Mouse (Mus musculus): ENCODE results near the gene Slc9a3.

Slc9a3 gene

DNA sequence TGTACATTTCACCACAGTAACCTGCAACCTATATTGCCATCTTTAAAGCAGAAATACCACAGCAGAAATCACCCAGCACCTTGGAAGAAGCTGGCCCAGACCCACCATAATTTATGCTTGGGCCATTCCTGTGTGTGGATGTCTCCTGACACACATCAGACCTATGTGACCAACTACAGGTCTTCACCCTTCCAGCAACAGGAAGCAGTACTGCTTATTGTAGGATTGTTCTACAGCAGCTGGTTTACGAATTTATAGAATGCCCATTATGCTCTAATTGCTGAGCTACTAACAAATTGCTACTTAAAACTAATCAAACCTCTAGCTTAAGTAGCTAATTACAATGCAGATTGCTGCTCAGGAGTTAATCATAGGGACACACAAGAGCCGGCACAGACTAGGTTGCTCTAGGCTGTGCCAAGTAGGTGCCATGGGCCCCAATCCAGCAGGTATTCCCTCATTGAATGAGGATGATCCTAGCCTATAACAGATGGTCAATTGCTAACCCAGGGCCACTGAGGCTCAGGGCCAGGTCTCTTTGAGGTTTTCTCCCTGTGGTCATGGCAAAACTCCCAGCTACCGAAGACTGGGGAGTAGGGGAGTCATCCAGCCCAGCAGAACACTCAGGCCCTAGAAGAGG lies 24.8 kb downstream of the Slc9a3 start:
- DNase-seq: no peak

DNA sequence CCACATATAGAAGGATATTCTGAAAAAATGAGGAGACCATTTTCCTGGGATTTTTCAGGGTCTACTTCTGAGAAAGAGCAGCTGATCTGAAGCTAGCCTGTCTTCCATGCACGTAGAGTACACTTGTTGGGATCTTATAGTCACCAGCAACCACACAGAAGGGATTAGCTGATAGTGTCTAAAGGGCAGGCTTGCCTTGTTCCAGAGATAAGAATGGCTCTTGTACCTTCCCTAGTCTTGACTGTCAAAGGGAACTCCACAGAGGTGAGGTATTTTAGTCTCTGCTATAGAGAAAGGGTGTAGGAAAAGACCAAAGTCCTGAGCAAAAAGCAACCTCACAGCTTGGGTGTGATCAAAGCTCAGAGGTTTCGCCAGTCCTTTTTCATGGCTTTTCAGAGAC lies 26.1 kb downstream of the Slc9a3 start:
- no peak for DNase-seq

DNA sequence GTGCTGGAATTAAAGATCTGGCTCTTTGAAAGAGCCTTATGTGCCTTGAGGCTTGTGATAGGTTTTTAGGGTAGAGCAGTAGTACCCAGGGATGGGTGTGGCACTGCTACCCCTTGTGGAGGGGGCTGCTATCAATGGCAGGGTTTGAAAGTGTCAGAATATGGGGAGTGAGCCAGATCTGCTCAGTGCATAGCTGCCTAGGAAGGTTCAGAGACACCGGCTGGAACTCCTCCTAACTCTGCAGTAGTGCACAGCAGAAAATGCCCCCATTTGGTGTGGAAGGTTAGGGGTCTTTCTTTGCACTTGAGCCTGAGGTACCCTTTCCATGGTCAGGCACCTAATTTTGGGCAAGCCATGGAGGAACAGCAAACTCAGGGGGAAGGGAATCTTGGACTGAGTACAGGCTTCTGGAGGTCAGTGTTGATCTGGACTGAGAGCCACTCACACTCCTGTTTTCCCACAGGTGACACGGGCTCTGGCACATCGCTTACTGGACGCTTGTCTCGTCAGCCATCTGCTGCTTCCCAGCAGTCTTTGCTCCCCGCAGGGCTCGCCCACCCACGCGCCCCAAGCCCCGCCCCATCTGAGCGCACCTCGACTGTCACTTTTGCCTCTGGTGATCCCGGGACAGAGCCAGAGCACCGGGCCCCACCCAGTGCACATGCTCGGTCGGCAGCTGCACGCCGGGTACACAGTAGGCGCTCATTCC lies 45.2 kb downstream of the Slc9a3 start:
- no peak for DNase-seq

DNA sequence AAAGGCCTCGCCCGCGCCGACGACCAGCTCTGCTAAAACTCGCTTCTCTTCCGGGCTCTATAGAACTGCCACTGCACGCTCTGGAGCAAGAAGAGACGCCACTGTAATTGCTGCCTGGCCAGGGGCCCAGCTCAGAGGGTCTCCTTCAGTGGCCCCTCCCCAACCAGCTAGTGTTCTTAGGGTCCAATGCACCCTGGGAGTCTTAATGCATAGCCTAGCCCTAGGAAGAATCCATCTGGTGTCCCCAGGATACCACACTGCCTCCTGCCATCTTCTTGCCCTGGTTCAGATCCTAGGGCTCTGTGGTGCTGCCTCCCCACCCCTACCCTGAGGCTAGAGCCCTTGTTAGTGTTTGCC lies 45.8 kb downstream of the Slc9a3 start:
- DNase-seq: no peak

DNA sequence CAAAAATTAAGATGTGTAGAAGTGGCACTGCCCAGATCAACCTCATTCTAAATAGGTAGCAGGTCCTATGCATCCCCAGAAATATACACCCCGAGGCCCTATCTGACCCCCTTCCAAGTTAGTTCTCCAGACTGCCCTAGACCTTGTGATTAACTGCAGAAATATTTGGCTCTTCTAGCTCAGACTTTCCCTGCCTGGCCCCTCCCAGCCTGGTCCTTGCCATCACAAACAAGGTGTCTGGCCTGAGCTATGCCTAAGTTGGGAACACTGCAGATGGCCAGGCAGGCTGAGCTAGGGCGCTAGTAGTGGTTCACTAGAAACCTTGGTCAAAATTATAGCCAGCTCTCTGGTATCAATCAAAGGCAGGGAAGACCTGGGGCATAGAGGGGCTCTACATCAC lies 46.2 kb downstream of the Slc9a3 start:
- no peak for DNase-seq

DNA sequence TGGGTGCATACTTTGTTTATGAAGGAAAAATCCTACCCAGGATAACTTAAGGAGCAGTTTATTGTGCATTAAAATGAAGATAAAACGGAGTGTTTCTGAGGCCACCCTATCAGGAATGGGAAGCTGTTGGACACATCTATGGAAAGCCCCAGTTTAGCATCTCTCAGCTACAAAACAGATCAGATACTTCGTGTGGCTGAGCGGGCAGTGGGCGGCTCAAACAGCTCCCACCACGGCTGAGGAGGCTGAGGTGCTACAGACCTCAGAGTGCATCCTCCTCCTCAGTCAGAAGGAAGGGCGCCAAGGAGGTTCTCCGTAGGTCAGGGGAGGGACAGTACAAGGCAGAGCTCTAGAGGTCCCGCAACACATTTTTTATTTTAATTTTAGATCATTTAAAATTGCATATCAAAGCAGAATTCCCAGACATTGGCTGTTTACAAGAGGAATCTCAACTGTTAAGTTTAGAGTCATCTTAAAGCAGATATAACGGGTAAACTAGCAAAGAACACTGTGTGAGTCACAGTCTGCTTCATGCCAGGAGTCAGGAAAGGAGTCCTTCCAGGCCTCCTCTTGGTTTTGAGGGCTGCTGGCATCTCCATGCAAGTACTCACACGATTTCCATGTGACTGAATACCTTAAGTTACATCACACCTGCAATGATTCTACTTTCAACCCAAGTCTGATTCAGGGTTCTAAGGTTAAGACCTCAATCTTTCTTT lies 48.3 kb downstream of the Slc9a3 start:
- no peak for DNase-seq

DNA sequence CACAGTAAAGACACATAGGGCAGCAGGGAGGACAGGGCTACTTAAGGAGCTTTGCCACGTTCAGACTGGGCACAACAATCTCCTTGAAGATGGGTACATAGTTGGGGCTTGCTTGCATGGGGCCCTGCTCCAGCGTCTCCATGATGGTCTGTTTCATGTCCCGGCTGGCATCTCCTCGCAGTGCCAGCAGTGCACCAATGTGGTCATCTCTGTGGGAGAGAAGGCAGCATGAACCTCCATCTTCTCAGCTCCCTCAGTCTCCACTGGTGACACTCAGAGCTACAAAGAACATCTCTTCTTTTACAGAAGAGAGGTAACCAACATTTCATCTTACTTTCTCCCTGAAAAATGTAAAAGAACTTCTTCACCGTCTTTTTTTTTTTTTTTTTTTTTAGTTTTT lies 50.8 kb downstream of the Slc9a3 start:
- DNase-seq: no peak

DNA sequence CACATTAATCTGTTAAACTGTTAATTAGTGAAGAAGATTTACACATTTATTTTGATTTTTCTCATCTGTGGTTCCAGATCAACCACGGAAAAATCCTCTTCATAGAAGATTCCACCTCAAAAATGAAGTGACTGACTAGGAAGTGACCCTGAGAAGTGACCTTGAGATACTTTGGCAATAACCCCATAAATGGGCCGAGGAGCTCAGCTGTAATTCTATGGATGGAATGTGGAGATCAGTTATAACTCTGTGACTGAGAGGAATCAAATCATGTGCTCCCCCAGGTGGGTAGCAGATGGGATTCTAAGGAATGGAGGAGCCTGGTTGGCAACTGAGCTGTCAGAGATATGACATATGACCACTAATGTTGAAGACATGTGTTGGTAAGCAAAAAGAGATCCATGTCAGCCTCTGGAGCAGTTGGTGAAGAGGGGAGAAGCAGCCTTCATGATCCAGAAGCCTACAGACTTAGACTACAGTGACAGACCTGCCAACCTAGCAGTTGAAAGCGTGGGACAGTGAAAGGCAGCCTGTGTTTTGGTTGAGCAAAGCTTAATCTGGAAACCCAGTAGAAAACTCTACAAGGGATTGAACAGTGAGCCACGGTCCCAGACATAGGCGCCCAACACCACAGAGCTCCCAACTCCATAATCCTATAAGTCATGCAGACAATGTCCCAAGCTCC lies 61.9 kb downstream of the Slc9a3 start:
- no peak for DNase-seq

DNA sequence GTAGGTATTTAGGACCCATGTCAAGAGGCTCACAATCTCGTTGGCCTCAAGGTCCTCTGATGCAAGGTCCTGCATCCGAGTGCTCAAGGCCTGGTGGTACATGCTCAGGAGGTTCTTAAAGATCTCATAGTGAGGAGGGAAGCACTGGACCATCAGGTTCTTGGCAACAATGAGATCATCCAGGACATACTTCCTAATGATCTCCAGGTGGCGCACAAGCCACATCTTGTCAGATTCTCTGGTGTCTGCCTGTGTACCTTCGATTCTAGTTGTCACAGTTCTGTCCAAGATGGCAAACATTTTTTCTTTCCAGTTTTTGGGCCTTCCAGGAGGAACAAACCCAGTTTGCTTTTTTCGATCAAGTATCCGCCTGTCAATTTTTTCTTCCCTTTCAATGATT lies 71.4 kb downstream of the Slc9a3 start:
- DNase-seq: no peak

DNA sequence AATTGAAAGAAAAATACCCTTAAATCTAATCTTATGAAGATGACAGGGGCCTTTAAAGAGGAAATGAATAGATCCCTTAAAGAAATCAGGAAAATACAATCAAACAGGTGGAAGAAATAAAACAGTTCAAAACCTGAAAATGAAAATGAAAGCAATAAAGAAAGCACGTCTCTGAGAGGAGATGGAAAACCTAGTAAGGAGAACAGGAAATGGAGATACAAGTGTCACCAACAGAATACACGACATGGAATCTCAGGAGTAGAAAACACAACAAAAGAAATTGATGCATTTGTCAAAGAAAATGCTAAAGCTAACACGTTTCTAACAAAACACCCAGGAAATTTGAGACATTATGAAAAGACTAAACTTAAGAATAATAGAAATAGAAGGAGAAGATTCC lies 75.2 kb downstream of the Slc9a3 start:
- no peak for DNase-seq

DNA sequence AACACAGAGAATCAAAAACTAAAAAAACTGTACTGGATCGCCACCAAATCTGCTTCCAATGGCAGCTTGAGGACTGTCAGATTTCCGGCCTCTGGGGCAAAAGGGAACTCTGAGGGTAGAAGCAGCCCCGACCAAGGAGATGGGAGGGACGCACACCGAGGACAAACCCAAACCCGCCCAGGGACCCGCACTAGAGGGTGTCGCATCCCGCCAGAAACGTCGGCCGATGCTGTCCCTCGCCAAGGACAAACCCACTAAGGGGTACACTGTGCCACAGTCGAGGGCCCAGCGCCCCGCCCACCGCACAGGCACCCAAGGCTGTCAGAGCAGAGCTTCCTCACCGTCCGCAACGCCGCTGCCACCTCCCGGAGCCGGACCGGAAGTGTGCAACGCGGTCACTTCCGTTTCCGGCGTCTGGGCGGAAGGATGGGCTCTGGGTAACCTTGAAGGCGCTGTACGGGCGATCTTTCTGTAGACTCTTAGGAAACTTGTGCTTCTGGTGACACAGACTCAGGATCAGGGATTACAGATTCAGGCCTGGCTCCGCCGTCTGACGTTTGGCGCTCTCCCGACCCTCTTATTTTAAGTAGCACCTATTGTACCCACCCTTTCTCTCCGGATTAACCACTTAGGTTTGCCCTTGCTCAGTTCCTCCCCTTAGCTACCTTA lies 87.2 kb downstream of the Slc9a3 start, which contains the start of gene Exoc3:
Exoc3 (minus strand) TSS at position 416 of the 669 bp plus-strand sequence.
- DNase-seq: peak; percentile 89 to 91

DNA sequence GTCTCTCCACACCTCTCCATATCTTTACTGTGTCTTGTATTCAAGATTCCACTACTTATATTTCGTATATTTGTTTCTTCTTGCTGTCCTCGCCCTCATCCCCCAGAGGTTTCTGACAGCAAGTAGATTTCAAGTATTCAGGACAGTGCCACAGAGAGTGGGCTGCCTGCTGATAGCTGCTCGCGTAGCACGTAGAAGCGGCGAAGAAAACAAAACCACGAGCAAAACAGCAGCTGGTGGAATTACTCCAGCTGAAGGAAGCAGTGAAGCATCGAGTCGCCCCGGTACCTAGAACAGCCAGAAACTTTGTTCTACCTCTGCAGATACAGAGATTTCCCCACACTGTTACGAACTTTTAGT lies 87.7 kb downstream of the Slc9a3 start:
- DNase-seq: no peak

DNA sequence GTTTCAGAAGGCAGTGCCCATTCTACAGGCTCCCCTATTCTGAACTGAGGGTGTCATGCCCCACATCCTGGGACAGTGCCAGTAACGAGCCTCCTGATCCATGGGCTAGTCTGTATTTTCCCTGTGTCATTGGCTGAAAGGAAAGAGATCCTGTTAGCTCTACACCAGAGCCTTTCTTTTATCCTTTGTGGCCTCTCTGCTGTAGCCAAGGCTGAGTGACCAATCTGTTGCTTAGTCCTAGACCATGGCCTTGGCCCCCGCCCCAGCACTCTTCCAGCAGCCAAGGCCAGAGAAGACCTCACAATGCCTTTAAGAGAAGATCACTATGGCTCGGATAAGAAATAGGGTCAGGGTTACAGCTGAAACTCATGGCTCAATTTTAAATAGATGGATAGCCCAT lies 97.2 kb downstream of the Slc9a3 start:
- no peak for DNase-seq

All from kidney, adult 8-10 months (tissue).